Mouse (Mus musculus) frontal cortex, adult (tissue): Measurements from ENCODE around the gene Fam160a2.

Source experiments
- ATAC-seq: cut with Nextera tagmentation; 2 replicates; pipeline ENCODE4 v1.9.2; 2017; ENCODE audit warnings: mild to moderate bottlenecking, moderate library complexity, mixed read lengths; ENCODE audit not compliant: low TSS enrichment

The Fam160a2 gene

GRCm38 (mm10) chr7:105399935-105400624, at the start of gene Fam160a2:
Gene Fam160a2, minus strand, starts transcription at chr7:105400054.
- ATAC-seq, result peak; percentile 96

GRCm38 (mm10) chr7:105445076-105445475, 45.2 kb upstream of the Fam160a2 start:
- no peak for ATAC-seq

- ATAC-seq, result no peak
Observed at GRCm38 (mm10) chr7:105441426-105441825, 41.6 kb upstream of the Fam160a2 start.

- ATAC-seq, result peak; percentile 64
Observed at GRCm38 (mm10) chr7:105437979-105438772, 38.3 kb upstream of the Fam160a2 start.

GRCm38 (mm10) chr7:105434798-105435197, 34.9 kb upstream of the Fam160a2 start:
- ATAC-seq, result no peak

- no peak for ATAC-seq
Observed at GRCm38 (mm10) chr7:105433859-105434258, 34.0 kb upstream of the Fam160a2 start.

- ATAC-seq, result no peak
Observed at GRCm38 (mm10) chr7:105432058-105432457, 32.2 kb upstream of the Fam160a2 start.

GRCm38 (mm10) chr7:105426051-105426450, 26.2 kb upstream of the Fam160a2 start:
- peak; percentile 14; the same call in 1 of the 2 replicates for ATAC-seq

GRCm38 (mm10) chr7:105425424-105426043, 25.7 kb upstream of the Fam160a2 start, which contains the start of gene Cckbr:
Gene Cckbr, plus strand, starts transcription at chr7:105425731.
- peak; percentile 58 for ATAC-seq

GRCm38 (mm10) chr7:105424368-105424767, 24.5 kb upstream of the Fam160a2 start:
- no peak for ATAC-seq

- ATAC-seq, result no peak
Observed at GRCm38 (mm10) chr7:105420903-105421302, 21.0 kb upstream of the Fam160a2 start.

GRCm38 (mm10) chr7:105418106-105418505, 18.3 kb upstream of the Fam160a2 start:
- 0 out of 2 replicates have a peak, but pooled peaks have one; percentile 29 for ATAC-seq

- ATAC-seq, result peak; percentile 80; the same call in 1 of the 2 replicates
Observed at GRCm38 (mm10) chr7:105416529-105416928, 16.7 kb upstream of the Fam160a2 start.

GRCm38 (mm10) chr7:105414385-105414784, 14.5 kb upstream of the Fam160a2 start:
- peak; percentile 28 for ATAC-seq

- ATAC-seq, result peak; percentile 46
Observed at GRCm38 (mm10) chr7:105411874-105412632, 12.2 kb upstream of the Fam160a2 start.

GRCm38 (mm10) chr7:105406322-105406721, 6.5 kb upstream of the Fam160a2 start:
- ATAC-seq, result no peak

GRCm38 (mm10) chr7:105404268-105404667, 4.4 kb upstream of the Fam160a2 start, which contains the start of gene Cnga4:
Gene Cnga4, plus strand, starts transcription at chr7:105404568.
- no peak for ATAC-seq

- no peak for ATAC-seq
Observed at GRCm38 (mm10) chr7:105399058-105399934, 558 bp downstream of the Fam160a2 start.

- ATAC-seq, result no peak
Observed at GRCm38 (mm10) chr7:105396126-105396525, 3.7 kb downstream of the Fam160a2 start.

GRCm38 (mm10) chr7:105395131-105395820, 4.6 kb downstream of the Fam160a2 start:
- no peak for ATAC-seq
